Mouse (Mus musculus) adrenal gland, adult 18-20 months (tissue): ENCODE data around the gene Slc9a1. TPM values are rescaled to one million over a fixed set of nuclear protein-coding genes. Genes with fewer than 3 reads are reported as not detected.

Source experiments
- DNase-seq, 2 experiments: peaks; one replicate each; pipeline ENCODE4 v3.0.0; 2021 to 2022; ENCODE audit warnings: low spot score in 2 of 2
- total RNA-seq, 2 experiments: library from RNA; stranded (reverse); gene quantifications; 1 replicate in 1 of 2; 2 replicates in 1 of 2; pipeline ENCODE4 v1.2.3; 2021

Gene Slc9a1
- total RNA-seq, 2 experiments from 2014 or later: 44.5 to 55.0 TPM

- DNase-seq: no peak
Measured at GRCm38 (mm10) chr4:133371621-133372277, 2.2 kb downstream of the Slc9a1 start.

DNA sequence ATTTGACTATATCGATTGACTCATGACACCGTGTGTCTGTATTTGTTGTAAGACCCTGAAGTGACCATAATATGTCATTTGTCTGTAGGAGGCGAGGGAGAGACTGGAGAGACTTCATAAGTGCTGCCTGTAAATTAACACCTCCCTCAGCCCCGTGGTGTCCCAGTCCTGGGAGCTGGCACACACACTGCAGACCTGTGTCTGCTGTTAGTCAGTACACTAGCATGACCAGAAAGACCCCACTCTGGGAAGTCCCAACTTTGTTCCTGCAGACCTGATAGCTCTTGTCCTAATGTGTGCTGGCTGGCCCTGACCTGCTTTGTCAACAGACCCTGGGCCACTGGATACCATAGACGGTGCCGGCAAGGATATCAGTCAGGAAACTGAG lies 2.8 kb downstream of the Slc9a1 start:
- no peak for DNase-seq

DNA sequence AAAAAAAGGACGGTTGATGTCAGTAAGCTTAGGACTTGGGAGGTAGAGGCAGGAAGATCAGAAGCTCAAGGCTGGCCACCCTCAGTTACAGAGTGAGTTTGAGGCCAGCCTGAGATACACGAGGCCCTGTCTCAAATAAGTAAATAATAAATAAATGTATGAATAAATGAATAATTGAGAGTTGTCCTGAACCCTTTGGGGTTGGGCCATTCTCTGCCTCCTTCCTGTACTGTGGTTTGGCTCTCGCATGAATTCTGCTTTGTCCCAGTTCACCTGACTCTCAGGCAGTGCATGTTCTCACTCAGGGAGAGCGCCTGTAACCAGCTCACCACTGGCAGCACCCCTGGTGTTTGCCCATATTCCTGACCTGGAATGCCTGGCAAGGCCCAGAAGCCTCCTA lies 4.5 kb downstream of the Slc9a1 start:
- no peak for DNase-seq

DNA sequence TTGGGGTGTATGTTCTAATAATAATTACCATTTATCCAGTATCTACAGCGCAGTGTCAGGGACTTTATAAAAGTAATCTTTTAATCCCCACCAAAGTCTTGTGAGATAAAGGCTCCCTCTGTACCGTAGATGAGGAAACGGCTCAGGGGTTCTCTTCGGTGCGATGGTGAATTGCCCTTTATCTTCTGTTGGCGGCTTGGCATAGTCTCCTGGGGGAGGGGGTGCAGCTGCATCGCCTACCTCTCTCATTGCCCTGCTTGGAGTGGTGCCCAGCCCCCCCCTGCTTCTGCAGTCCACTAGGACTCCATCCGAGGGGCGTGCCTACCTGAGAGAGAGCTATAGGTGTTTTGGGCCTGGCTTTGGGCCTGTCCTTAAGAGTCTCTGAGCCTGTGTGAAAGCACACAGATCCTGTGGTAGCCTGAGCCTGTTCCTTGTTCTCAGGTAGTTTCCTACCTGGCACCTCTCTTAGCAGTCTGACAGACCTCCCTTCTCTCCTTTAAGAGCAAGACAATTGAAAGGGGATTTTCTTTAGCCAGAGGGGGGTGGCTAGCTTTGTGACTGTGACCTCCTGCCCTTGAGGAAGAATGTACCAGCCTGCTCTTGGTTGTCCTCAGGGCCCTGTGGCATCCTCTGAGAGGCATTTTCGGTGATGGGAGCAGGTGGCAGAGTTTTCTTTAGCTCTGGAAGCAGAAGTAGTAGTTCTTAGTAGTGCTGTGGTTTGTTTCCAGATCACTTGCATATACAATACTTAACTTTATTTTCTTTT lies 6.5 kb downstream of the Slc9a1 start:
- no peak for DNase-seq

DNA sequence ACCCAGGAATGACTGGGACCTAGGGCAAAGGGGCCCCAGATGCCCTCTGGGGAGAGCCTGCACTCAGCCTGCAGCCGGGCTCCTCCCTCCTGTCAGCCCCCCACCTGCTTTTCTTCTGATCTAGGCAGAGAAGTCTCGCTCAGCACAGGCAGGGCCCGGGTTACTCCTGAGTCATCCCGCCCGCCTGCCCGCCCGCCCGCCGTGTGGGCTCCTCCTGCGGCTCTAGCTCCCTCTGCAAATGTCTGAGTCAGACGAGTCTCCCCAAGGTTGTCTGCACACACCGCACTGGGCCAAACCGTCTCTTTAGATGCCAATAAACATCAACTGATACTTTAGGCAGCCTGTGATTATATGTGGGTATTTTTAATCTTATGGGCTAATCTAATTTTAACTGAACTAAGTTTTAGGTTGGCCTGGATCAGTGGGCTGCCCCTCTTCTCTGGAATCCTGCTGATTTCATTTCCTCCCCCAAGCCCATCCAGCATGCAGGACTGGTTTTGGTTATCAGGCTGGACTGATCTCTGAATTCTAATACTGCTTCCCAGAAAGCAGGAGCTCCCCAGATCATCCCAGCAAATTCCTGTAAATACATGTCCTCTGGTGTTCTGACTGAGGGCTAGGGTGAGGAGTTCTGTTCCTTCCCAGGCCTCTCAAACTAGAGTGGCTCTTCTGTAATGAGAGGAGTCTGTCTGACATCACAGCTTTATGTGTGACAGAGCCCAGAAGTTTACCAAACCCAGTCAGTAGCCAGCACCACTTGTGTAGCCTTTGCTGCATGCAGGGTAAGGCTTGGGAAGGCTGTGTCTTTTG lies 8.9 kb downstream of the Slc9a1 start:
- peak in 1 of 2 experiments; percentile 35 for DNase-seq

DNA sequence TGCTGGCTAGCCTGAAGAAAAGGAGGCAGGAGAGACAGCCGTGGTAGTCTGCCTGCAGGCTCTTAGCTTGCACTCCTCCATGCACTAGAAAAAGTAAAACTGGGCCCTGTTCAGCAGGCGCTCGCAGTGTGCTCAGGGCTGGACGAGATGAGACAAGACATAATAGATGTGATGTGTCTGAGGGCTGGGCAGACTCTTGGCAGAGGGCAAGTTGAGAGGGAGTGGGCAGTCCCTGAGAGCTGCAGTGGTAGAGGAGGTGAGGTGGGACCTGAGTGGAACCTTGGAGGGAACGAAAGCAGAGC lies 9.5 kb downstream of the Slc9a1 start:
- DNase-seq: no peak

GRCm38 (mm10) chr4:133379861-133380260 lies 10.4 kb downstream of the Slc9a1 start:
- no peak for DNase-seq

GRCm38 (mm10) chr4:133380532-133380931 lies 11.0 kb downstream of the Slc9a1 start:
- no peak for DNase-seq

DNA sequence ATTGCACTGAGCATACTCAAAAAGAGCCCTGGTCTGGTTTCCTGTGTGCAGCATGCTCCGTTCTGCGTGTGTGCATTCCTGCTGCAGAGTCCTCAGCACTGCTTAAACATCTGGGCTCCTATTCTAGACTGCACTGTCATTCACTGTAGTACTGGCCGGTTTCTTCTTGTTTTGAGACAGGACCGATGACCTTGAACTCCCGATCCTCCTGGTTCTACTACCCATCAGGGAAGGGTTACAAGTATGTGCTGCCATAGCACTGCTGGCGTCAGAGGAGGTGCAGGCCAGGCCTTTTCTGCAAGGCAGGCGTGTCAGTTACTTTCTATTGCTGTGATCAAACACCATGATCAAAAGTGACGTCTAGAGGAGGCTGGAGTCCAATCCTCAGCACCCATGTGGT lies 11.6 kb downstream of the Slc9a1 start:
- DNase-seq: no peak

- DNase-seq: no peak
Measured at GRCm38 (mm10) chr4:133386061-133386797, 16.7 kb downstream of the Slc9a1 start.

- no peak for DNase-seq
Measured at GRCm38 (mm10) chr4:133387053-133387452, 17.5 kb downstream of the Slc9a1 start.

DNA sequence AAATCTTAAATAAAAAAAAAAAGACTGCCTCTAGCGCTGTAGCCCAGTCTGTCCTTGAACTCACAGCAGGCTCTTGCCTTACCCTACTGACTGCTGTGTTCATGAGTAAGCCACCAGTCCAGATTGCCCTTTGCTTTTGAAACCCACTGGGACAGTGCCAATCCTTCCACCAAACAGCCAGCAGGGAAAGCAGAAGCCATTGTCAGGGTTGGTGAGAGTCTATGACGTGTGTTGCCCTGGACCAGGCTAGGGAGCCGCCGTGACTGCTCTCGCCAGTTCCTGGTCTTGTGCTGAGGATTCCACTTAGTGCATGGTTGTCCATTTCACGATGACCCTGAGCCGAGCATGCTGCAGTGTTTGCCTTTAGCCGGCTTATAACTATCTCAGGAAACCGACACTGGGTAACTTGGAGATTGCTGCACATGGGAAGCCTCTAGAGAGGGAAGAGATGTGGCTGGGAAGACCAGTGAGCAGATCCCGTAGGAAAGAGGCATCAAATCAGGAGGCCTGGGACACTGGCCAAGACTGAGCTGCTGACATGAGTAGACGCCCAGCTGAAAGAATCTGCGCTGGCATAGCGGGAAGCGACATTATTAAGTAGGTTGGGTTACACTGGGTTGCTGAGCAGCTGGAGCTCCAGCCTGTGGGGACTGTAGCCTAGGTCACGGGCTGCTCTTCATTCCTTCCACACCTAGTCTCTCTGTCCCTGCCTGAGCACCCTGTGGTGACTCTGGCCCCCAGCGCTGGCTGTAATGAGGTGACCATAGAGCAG lies 19.5 kb downstream of the Slc9a1 start:
- peak in 1 of 2 experiments; percentile 63 for DNase-seq

- DNase-seq: no peak
Measured at GRCm38 (mm10) chr4:133390042-133390441, 20.5 kb downstream of the Slc9a1 start.

DNA sequence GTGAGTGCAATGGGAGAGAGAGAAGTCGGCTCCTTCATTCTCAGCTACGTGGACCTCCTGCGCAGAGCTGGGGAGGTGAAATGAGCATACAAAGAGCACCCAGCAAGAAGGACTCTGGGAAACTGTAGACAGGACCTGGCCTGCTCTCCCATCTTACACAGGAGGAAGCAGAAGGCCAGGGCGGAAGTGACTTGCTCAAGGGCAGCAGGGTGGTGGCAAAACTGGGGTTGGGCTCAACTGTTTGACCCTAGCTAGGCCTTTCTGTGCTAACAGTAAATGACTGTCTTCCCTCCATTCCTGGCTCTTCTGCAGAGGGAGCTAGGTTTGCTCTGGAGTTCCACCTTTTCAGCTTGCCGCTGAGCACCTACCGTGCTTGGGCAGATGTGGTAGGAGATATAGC lies 21.1 kb downstream of the Slc9a1 start:
- no peak for DNase-seq

DNA sequence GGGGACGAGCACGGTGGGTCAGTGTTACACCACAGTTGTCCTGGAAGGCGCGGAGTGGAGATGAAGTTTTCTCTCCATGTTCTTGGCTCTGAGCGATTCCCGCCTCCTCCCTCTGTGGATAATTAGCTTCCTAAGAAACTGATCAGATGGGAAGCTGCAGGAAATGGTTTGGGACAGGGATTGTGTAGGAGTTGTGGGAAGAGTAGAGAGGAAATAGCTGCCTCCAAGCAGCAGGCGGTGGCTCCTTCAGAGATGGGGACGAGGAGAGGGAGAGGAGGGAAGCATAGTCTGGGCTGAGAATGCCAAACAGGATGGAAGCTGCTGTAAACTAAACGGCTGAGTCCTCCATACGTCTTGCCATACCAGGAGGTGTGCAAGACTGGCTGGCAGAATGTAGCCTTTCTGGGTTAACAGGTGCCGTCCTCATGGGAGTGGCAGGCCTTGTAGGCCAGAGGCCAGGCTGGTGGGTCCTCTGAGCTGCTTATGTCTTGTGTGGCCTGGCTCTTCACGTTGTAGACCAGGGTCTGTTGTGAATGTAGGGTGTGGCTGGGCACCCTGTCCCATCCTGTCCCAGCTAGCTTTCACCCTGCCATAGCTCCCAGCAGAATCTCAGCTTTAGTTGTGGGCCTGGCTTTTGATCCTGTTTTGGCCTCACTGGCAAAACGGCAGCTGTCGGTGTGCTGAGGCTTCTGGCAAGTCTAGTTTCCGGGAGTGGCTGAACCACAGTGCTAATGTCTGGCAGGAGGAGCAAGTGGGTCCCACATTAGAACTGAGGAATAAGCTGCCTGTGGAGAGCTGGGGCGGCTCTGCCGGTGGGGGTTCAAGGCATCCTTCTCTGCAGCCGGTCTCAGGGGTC lies 21.9 kb downstream of the Slc9a1 start:
- no peak for DNase-seq

DNA sequence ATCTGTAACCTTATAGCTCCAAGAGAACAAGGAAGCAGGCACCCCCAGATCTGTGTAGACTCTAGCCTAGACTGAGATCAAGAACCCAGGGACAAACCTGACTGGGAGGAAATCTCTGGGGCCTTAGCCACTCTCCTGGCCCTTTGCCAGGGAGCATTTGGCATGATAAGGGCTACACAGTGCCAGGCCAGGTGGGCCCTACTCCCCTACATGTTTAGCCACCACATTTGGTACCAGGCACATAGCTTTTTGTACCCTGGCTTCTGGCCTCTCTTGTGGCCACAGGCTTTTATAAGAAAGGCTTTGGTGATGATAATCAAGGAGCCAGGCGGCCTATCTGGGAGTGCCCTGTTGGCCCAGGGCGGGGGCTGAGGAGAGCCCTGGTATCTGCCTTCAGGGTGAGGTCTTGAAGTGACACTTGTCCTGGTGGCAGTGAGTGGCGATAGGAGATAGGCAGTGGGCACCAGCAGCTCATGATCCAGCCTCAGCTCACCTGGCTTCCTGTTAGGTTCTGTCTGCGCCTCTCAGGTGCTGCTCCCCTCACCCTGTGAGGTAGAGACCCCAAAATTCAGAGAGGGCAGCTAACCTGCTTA lies 25.6 kb downstream of the Slc9a1 start:
- no peak for DNase-seq

DNA sequence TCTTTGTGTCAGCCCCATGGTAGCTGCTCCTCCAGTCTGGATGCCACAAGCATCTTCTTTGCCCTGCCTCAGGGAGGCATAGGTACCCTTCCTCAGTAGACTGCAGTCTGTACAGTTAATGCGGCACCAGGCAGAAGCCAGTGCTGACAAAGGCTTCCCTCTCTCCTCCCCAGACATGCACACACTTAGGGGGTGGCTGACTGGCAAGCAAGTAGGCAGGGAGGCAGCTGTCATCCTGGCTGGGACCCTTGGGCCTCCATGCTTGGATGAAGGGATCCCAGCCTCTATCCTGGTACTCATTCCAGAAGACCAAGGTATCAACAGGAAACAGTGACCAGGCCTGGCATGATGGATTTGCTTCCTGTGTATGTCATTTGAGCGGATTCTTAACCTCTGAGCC lies 26.6 kb downstream of the Slc9a1 start:
- no peak for DNase-seq

DNA sequence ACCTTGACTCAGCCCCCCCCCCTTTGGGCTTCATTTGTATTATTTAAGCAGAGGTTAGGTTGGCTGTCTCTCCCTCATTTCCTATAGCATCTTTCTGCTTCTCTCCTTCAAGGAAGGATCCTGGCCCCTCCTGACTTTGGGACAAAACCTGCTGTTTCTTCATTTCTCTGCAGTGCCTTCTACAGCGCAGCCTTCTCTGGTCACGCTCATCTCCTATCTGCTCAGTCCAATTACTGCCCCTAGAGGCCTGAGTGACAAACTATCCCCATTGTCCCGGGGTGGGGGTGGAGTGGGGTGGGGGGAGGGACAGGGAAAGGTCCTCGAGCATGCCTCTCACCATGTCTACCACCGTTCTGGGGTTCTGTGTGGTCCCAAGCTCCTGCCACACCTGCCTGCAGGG lies 27.8 kb downstream of the Slc9a1 start:
- DNase-seq: no peak

DNA sequence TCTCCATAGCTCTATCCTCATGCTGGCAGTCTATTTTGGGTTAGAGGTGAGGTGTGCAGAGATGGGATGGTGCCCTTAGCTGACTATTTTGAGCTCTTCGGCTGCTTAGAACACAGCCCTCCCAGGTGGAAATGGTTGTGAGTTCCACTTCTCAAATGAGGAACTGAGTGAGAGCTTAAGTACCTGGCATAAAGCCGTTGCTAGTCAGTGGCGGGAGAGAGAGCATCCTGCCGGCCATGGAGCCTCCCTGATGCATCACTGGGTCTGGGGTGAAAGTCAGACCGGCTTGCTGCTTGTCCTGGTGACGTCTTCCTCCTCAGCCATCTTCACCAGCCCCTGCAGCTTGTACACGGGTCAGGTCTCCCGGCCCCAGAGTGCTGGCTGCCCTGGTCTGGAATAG lies 28.5 kb downstream of the Slc9a1 start:
- no peak for DNase-seq
